In genomic region chr10:7204953-7205352, GRCm38 (mm10) we compare ENCODE assay signal across 18 mouse cellular contexts.
"Had no signal": no experiment of that assay in that cellular context is flagged by ENCODE, and none has a peak within 500 bp of the region (broad histone marks: within the 10 kb centered on the region; RNA-seq: fewer than 3 reads in every experiment).

No protein-coding gene starts in this region.

- H3K27me3 ChIP-seq: kidney, embryonic 15.5 days; liver, embryonic 13.5 days; midbrain, embryonic 13.5 days; neural tube, embryonic 13.5 days; stomach, embryonic 15.5 days had no signal

- DNase-seq: kidney, adult 8-10 months; kidney, postnatal 10 days; layer of hippocampus, postnatal 36 days; liver, embryonic 13.5 days; lung, adult 2 months; lung, postnatal 14 days; retina, postnatal 1 day; right cerebral cortex, postnatal 25 days; spleen, adult 18-20 months; thymus, postnatal 36 days had no signal

- H3K36me3 ChIP-seq: liver, embryonic 13.5 days; midbrain, embryonic 13.5 days; neural tube, embryonic 13.5 days; stomach, embryonic 15.5 days had no signal

- H3K9ac ChIP-seq: kidney, embryonic 15.5 days; liver, embryonic 13.5 days; midbrain, embryonic 13.5 days; neural tube, embryonic 13.5 days; stomach, embryonic 15.5 days had no signal

- H3K4me2 ChIP-seq: kidney, embryonic 15.5 days; liver, embryonic 13.5 days; midbrain, embryonic 13.5 days; neural tube, embryonic 13.5 days; stomach, embryonic 15.5 days had no signal

- H3K4me3 ChIP-seq: kidney, embryonic 15.5 days; left cerebral cortex, adult 2 months; liver, embryonic 13.5 days; midbrain, embryonic 10.5 days; midbrain, embryonic 13.5 days; myocyte; neural tube, embryonic 13.5 days; stomach, embryonic 15.5 days had no signal

- ATAC-seq: midbrain, embryonic 13.5 days; midbrain, embryonic 16.5 days had no signal

- H3K27ac ChIP-seq: kidney, embryonic 15.5 days; left cerebral cortex, adult 2 months; liver, embryonic 13.5 days; midbrain, embryonic 10.5 days; midbrain, embryonic 13.5 days; neural tube, embryonic 13.5 days; stomach, embryonic 15.5 days had no signal

- H3K9me3 ChIP-seq: kidney, embryonic 15.5 days; liver, embryonic 13.5 days; midbrain, embryonic 10.5 days; midbrain, embryonic 13.5 days; neural tube, embryonic 13.5 days; stomach, embryonic 15.5 days had no signal
